Mouse (Mus musculus) gonadal fat pad, adult 2 months (tissue): ENCODE measurements at regions not wholly inside any gene's neighbourhood (a gene's known extent, or its start where the extent isn't known, plus 50 kb on each side); places are given as distances from the start of the nearest gene placed in this dataset.
A peak's percentile ranks its signal among the peaks of the same experiment; 100 is the strongest.

Experiments used
- DNase-seq: peaks from one replicate; pipeline ENCODE4 v3.0.0-alpha.2; 2012; ENCODE audit warnings: low read depth

- DNase-seq, result no peak
Measured at GRCm38 (mm10) chr9:122626346-122626745, 120.8 kb upstream of the Topaz1 start.

GRCm38 (mm10) chr9:122629171-122629904 is 117.8 kb upstream of the Topaz1 start:
- no peak for DNase-seq

- no peak for DNase-seq
Measured at GRCm38 (mm10) chr9:122631793-122632192, 115.4 kb upstream of the Topaz1 start.

GRCm38 (mm10) chr9:122633484-122633883 is 113.7 kb upstream of the Topaz1 start:
- DNase-seq, result no peak

- DNase-seq, result peak; percentile 55
Measured at GRCm38 (mm10) chr9:122635138-122635964, 111.8 kb upstream of the Topaz1 start.

- no peak for DNase-seq
Measured at GRCm38 (mm10) chr9:122637591-122637990, 109.6 kb upstream of the Topaz1 start.

- no peak for DNase-seq
Measured at GRCm38 (mm10) chr9:122639239-122639638, 107.9 kb upstream of the Topaz1 start.

GRCm38 (mm10) chr9:122642913-122643312 is 104.2 kb upstream of the Topaz1 start:
- DNase-seq, result no peak

- DNase-seq, result no peak
Measured at GRCm38 (mm10) chr9:122645569-122645968, 101.6 kb upstream of the Topaz1 start.

GRCm38 (mm10) chr9:122650862-122651261 is 96.3 kb upstream of the Topaz1 start:
- DNase-seq, result no peak

GRCm38 (mm10) chr9:122655583-122655982 is 91.6 kb upstream of the Topaz1 start:
- no peak for DNase-seq

GRCm38 (mm10) chr9:122660050-122660449 is 87.1 kb upstream of the Topaz1 start:
- no peak for DNase-seq

GRCm38 (mm10) chr9:122666978-122667645 is 80.0 kb upstream of the Topaz1 start:
- DNase-seq, result no peak

GRCm38 (mm10) chr9:122667646-122667981 is 79.5 kb upstream of the Topaz1 start:
- DNase-seq, result no peak

- DNase-seq, result no peak
Measured at GRCm38 (mm10) chr9:122673777-122674176, 73.4 kb upstream of the Topaz1 start.

GRCm38 (mm10) chr9:122678001-122678696 is 69.0 kb upstream of the Topaz1 start:
- DNase-seq, result peak; percentile 67

- DNase-seq, result no peak
Measured at GRCm38 (mm10) chr9:122687170-122687569, 60.0 kb upstream of the Topaz1 start.

GRCm38 (mm10) chr9:122691879-122692278 is 55.3 kb upstream of the Topaz1 start:
- DNase-seq, result no peak

GRCm38 (mm10) chr9:122695724-122696123 is 51.4 kb upstream of the Topaz1 start:
- no peak for DNase-seq
